Mouse (Mus musculus): ENCODE results near the gene Slc7a9.

DNA sequence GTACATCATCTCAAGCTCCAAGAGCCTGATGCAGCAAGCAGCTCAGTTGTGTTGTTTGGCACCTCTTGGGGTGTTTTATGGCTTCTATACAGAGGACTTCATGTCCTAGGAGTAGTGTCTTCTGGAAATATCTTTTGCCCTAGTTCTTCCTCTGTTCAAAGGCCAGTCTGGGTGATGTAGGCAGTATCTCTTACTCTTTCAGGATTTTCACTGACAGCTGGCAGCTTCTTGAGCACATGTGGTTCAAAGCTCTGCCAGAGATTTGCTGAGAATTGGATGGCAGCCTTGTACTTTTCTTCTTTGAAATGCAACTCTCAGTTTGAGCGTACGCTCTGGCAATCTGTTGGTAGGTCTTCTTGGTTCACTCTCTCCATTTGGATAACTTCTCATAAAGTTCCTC lies 48.9 kb downstream of the Slc7a9 start:
- TF ChIP-seq CTCF (IDR thresholded peaks at IDR 0.05; ENCODE audit: borderline replicate concordance, insufficient read depth, low read depth, low read length) (no peak), POLR2A (IDR thresholded peaks at IDR 0.05; ENCODE audit: borderline replicate concordance, insufficient read depth, low read length) (no peak)
